Mouse (Mus musculus): ENCODE results near the gene Cybc1. TPM values are rescaled to one million over a fixed set of nuclear protein-coding genes. Genes with fewer than 3 reads are reported as not detected.

Cybc1 gene
- polyA plus RNA-seq, 1 experiment from 2014 or later = 46.1 TPM

DNA sequence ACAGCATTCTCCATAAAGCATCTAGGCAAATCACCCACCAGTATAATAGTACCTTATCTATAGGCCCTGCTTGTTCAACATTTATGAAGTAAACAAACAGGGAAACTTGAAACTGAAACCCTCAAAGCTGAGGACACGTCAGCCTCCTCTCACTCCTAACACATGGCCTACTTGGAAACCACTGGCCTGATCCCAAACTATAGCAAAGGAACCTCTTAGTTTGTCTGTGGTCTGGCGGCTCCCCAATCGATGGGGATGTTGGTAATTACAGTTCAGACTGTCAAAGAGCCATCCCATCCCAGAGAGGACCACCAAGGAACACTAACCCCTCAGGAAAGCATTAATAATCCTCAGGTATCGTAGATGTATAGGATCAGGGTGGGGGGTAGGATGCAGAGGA is 29.3 kb downstream of the Cybc1 start:
- Histone ChIP-seq H3K27ac (replicated peaks; ENCODE audit: low read depth, low read length) (no peak overlapping the region), H3K9ac (replicated peaks; ENCODE audit: low read length) (no peak overlapping the region), H3K4me2 (ENCODE audit: low read length) (no peak overlapping the region), H3K36me3 (ENCODE audit: control insufficient read depth, insufficient read depth, low read length) (0 out of 2 replicates have a peak, but pooled peaks cover 6% of the 10 kb centered on the region), H3K4me1 (ENCODE audit: control insufficient read depth, insufficient read depth, low read length) (no peaks in the 10 kb centered on the region), H3K9me3 (ENCODE audit: control insufficient read depth, low read length) (no peaks in the 10 kb centered on the region), H3K27me3 (ENCODE audit: control insufficient read depth, insufficient read depth, low read length) (no peaks in the 10 kb centered on the region), H3K4me3 (replicated peaks; ENCODE audit: low read depth, low read length) (no peak overlapping the region)
- DNase-seq (no peak), ATAC-seq (ENCODE audit: low FRiP score, low TSS enrichment) (no peak)
- 76% methylated on average over 4 of the region's 4 CpGs for WGBS

DNA sequence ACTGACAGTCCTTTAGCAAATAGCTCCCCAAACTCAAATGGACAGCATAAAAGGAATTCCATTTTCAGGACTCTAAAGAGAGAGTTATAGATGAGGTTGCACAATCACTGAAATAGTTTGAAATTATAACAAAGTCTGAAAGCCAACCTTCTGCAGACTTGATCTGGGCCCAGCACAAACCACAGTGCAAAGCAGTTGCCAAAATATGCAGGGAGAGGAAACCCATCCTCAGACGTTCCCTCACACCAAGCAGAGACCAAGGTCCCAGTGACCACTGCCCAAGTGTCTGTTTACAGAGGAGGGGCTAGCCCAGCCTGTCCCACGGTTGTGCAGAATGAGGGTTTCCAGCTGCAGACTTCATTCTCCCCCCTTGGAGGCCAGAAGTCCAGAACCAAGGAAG is 30.5 kb downstream of the Cybc1 start:
- Histone ChIP-seq H3K27me3 (ENCODE audit: control insufficient read depth, insufficient read depth, low read length) (no peaks in the 10 kb centered on the region), H3K4me1 (ENCODE audit: control insufficient read depth, insufficient read depth, low read length) (no peaks in the 10 kb centered on the region), H3K36me3 (ENCODE audit: control insufficient read depth, insufficient read depth, low read length) (0 out of 2 replicates have a peak, but pooled peaks cover 10% of the 10 kb centered on the region), H3K27ac (replicated peaks; ENCODE audit: low read depth, low read length) (no peak overlapping the region), H3K9ac (replicated peaks; ENCODE audit: low read length) (no peak overlapping the region), H3K9me3 (ENCODE audit: control insufficient read depth, low read length) (no peaks in the 10 kb centered on the region), H3K4me2 (ENCODE audit: low read length) (no peak overlapping the region), H3K4me3 (replicated peaks; ENCODE audit: low read depth, low read length) (no peak overlapping the region)
- ATAC-seq (ENCODE audit: low FRiP score, low TSS enrichment) = no peak
- 74% methylated on average over 2 of the region's 2 CpGs for WGBS
- DNase-seq = no peak

DNA sequence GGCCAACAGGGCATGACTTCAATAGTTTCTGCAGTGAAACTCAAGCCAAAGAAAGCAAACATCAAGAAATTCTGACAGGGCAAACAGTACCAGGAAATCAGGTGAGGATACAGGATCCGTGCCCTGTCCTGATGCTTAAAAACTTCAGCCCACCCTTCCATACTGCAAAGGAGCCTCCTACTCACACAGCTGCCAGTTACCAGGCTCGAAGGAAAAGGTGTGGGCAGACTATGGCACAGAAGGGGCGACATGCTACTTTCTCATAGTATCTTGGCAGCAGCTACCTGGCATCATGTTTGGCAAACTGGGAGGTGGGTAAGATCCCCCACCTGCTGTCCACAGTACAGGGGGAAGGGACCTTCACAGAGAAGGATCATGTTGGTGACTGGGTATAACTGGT is 35.7 kb downstream of the Cybc1 start:
- H3K9ac ChIP-seq (replicated peaks; ENCODE audit: low read length) = no peak overlapping the region
- no peaks in the 10 kb centered on the region for H3K27me3 ChIP-seq (ENCODE audit: control insufficient read depth, insufficient read depth, low read length)
- DNase-seq = no peak
- no peaks in the 10 kb centered on the region for H3K4me1 ChIP-seq (ENCODE audit: control insufficient read depth, insufficient read depth, low read length)
- ATAC-seq (ENCODE audit: low FRiP score, low TSS enrichment) = no peak
- H3K4me3 ChIP-seq (replicated peaks; ENCODE audit: low read depth, low read length) = no peak overlapping the region
- H3K4me2 ChIP-seq (ENCODE audit: low read length) = no peak overlapping the region
- H3K27ac ChIP-seq (replicated peaks; ENCODE audit: low read depth, low read length) = no peak overlapping the region
- H3K36me3 ChIP-seq (ENCODE audit: control insufficient read depth, insufficient read depth, low read length) = peaks cover 16% of the 10 kb centered on the region; the same call in 1 of the 2 replicates
- no peaks in the 10 kb centered on the region for H3K9me3 ChIP-seq (ENCODE audit: control insufficient read depth, low read length)
- 90% methylated on average over 3 of the region's 3 CpGs for WGBS

DNA sequence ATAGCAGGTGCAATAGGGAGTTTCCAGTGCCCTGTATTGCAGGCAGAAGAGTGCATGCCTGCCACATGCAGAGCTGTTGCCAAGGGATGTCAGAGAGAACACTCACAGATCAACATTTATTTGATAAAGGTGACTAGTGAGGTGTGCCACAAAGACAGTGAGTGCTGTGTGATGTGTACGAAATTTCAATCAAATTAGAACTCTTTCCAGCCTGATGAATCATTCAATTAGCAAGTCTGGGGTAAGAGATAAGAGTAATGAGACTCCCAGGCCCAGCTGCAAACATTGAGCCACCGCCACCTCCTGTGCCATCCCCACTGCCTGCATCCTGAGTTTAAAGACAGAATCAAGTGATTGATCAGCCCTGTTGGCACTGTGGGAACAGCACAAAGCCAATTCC is 36.4 kb downstream of the Cybc1 start:
- no peak overlapping the region for H3K9ac ChIP-seq (replicated peaks; ENCODE audit: low read length)
- H3K4me1 ChIP-seq (ENCODE audit: control insufficient read depth, insufficient read depth, low read length) = no peaks in the 10 kb centered on the region
- no peak for ATAC-seq (ENCODE audit: low FRiP score, low TSS enrichment)
- WGBS = 77% methylated on average over 2 of the region's 2 CpGs
- no peak overlapping the region for H3K4me3 ChIP-seq (replicated peaks; ENCODE audit: low read depth, low read length)
- no peaks in the 10 kb centered on the region for H3K27me3 ChIP-seq (ENCODE audit: control insufficient read depth, insufficient read depth, low read length)
- no peaks in the 10 kb centered on the region for H3K9me3 ChIP-seq (ENCODE audit: control insufficient read depth, low read length)
- H3K4me2 ChIP-seq (ENCODE audit: low read length) = no peak overlapping the region
- no peak for DNase-seq
- H3K27ac ChIP-seq (replicated peaks; ENCODE audit: low read depth, low read length) = no peak overlapping the region
- peaks cover 20% of the 10 kb centered on the region; the same call in 1 of the 2 replicates for H3K36me3 ChIP-seq (ENCODE audit: control insufficient read depth, insufficient read depth, low read length)

DNA sequence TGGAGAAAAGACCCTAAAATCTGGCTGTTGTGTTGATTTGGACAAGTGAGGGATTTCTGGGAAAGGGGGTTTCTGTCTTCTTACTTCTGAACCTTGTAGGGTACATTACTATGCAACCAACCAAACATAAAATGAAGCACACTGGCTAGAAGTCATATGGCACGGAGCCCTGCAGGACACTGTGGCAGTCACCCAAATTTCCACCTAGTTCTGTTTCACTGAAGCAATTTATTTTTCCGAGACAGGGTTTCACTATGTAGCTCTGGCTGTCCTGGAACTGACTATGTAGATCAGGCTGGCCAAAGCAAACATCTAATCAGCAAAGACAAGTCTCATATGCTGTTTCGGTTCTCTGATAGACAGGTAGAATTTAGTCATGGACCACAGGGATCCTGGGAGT is 39.4 kb downstream of the Cybc1 start:
- Histone ChIP-seq H3K4me3 (replicated peaks; ENCODE audit: low read depth, low read length) (no peak overlapping the region), H3K27me3 (ENCODE audit: control insufficient read depth, insufficient read depth, low read length) (no peaks in the 10 kb centered on the region), H3K9ac (replicated peaks; ENCODE audit: low read length) (no peak overlapping the region), H3K36me3 (ENCODE audit: control insufficient read depth, insufficient read depth, low read length) (peaks cover 16% of the 10 kb centered on the region; the same call in 1 of the 2 replicates), H3K27ac (replicated peaks; ENCODE audit: low read depth, low read length) (no peak overlapping the region), H3K9me3 (ENCODE audit: control insufficient read depth, low read length) (no peaks in the 10 kb centered on the region), H3K4me1 (ENCODE audit: control insufficient read depth, insufficient read depth, low read length) (no peaks in the 10 kb centered on the region), H3K4me2 (ENCODE audit: low read length) (no peak overlapping the region)
- DNase-seq = no peak
- 83% methylated on average over 3 of the region's 3 CpGs for WGBS
- no peak for ATAC-seq (ENCODE audit: low FRiP score, low TSS enrichment)

DNA sequence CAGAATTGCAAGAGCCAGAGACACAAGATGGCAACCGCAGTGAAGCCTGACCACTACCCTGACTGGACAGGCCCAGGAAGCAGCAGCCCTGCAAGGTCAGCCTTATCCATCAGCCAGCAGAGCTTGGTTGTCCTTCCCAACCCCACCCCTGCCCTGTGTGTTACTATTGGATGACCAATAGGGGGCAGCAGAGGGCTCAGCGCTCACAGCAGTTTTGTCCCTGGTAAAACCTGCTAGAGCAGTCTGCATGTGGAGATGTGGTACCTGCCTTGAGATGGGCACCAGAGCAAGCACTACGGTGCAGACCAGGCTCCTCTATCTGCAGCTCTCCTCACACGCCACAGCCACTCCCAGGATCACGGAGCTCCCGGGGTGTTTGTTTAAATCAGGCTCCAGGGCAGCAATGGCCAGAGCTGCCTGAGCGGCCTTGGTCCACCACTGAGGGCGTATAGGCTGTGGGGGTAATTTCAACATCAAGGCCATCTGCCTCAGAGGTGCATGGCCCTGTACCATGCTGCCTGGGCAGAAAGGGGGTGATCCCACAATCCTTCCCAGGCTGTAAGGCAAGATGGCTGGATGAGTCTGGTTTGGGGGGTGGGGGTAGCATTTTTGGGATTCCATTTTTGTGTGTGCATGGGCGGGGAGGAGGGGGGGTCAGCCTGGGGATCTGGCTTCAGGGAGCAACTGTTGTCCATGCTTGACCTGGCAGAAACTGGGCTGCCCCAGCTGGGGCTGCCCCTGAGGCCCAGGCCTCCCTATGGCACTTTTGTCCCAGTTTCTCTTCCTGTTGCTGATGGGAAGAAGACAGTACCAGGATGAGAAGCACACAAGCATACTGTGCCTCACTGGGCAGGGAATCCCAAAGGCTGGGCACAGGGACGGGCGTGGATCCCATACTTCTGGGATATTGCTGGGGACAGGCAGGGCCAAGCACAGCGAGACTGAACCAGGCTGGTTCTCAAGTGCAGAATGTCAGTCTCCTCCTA is 52.5 kb downstream of the Cybc1 start:
- Histone ChIP-seq H3K9me3 (ENCODE audit: control insufficient read depth, low read length) (no peaks in the 10 kb centered on the region), H3K4me2 (ENCODE audit: low read length) (no peak overlapping the region), H3K9ac (replicated peaks; ENCODE audit: low read length) (no peak overlapping the region), H3K4me1 (ENCODE audit: control insufficient read depth, insufficient read depth, low read length) (peaks cover 8% of the 10 kb centered on the region; the same call in 1 of the 2 replicates), H3K27me3 (ENCODE audit: control insufficient read depth, insufficient read depth, low read length) (no peaks in the 10 kb centered on the region), H3K36me3 (ENCODE audit: control insufficient read depth, insufficient read depth, low read length) (peaks cover 4% of the 10 kb centered on the region; the same call in 1 of the 2 replicates), H3K4me3 (replicated peaks; ENCODE audit: low read depth, low read length) (no peak overlapping the region), H3K27ac (replicated peaks; ENCODE audit: low read depth, low read length) (no peak overlapping the region)
- 59% methylated on average over 12 of the region's 12 CpGs for WGBS
- no peak for ATAC-seq (ENCODE audit: low FRiP score, low TSS enrichment)
- peak; percentile 65 for DNase-seq

DNA sequence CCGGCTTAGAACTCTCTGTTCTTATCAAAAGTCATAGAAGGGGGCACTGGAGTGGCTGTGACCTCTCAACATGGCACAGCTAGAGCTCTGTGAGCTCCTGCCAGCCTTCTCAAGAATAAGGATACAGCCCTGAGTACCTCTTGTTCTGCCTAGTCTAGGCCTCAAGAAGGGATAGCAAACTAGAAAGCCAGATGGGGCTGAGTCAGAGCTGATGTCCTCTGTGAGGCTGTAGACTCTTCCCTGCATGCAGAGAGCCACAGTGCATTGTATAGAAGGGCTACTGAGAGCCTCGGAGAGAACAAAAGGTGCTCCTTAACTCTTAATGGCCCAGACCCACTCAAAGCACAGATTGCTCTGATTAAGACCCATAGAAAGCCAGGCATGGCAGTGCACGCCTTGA is 54.9 kb downstream of the Cybc1 start:
- Histone ChIP-seq H3K9ac (replicated peaks; ENCODE audit: low read length) (no peak overlapping the region), H3K27me3 (ENCODE audit: control insufficient read depth, insufficient read depth, low read length) (no peaks in the 10 kb centered on the region), H3K4me1 (ENCODE audit: control insufficient read depth, insufficient read depth, low read length) (peaks cover 8% of the 10 kb centered on the region; the same call in 1 of the 2 replicates), H3K4me3 (replicated peaks; ENCODE audit: low read depth, low read length) (no peak overlapping the region), H3K4me2 (ENCODE audit: low read length) (no peak overlapping the region), H3K9me3 (ENCODE audit: control insufficient read depth, low read length) (no peaks in the 10 kb centered on the region), H3K27ac (replicated peaks; ENCODE audit: low read depth, low read length) (no peak overlapping the region), H3K36me3 (ENCODE audit: control insufficient read depth, insufficient read depth, low read length) (no peaks in the 10 kb centered on the region)
- DNase-seq (no peak), ATAC-seq (ENCODE audit: low FRiP score, low TSS enrichment) (no peak)
- 44% methylated on average over 3 of the region's 3 CpGs for WGBS

DNA sequence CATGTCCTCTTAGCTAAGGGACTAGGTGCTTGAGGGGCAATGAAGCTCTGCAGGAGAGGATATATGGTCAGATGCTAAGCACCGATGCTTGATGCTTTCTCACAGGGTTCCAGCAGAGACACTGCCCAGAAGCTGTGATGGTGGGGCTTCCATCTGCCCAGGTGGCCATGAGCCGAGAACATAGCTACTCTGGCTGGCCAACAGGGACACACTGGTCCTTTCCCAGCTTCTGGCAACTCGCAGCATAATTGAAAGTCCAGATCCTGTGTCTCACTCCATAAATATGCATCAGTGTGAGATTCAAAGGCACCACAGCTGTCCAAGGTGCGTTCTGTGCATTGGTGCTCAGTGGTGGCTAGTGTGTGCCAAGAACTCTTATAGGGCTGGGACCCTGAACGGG is 55.9 kb downstream of the Cybc1 start:
- Histone ChIP-seq H3K27me3 (ENCODE audit: control insufficient read depth, insufficient read depth, low read length) (no peaks in the 10 kb centered on the region), H3K4me3 (replicated peaks; ENCODE audit: low read depth, low read length) (no peak overlapping the region), H3K9ac (replicated peaks; ENCODE audit: low read length) (no peak overlapping the region), H3K4me1 (ENCODE audit: control insufficient read depth, insufficient read depth, low read length) (peaks cover 8% of the 10 kb centered on the region; the same call in 1 of the 2 replicates), H3K36me3 (ENCODE audit: control insufficient read depth, insufficient read depth, low read length) (no peaks in the 10 kb centered on the region), H3K27ac (replicated peaks; ENCODE audit: low read depth, low read length) (no peak overlapping the region), H3K4me2 (ENCODE audit: low read length) (no peak overlapping the region), H3K9me3 (ENCODE audit: control insufficient read depth, low read length) (no peaks in the 10 kb centered on the region)
- no peak for ATAC-seq (ENCODE audit: low FRiP score, low TSS enrichment)
- no peak for DNase-seq
- WGBS = 69% methylated on average over 5 of the region's 5 CpGs
